Mouse (Mus musculus) cortical plate, adult 2 months (tissue): ENCODE results near the gene Hao1. TPM values are rescaled to one million over a fixed set of nuclear protein-coding genes. Genes with fewer than 3 reads are reported as not detected.
A peak's percentile ranks its signal among the peaks of the same experiment; 100 is the strongest.

ENCODE experiments used
- H3K27ac ChIP-seq: fragments of 200-500 bp; 2 replicates; pipeline ENCODE4 v1.5.1; 2012; ENCODE audit warnings: low read length, control low read depth, inconsistent platforms; ENCODE audit not compliant: insufficient read depth
- H3K4me1 ChIP-seq: fragments of 200-500 bp; 2 replicates; pipeline ENCODE4 v1.6.1; 2011; ENCODE audit warnings: low read length; ENCODE audit not compliant: control insufficient read depth, insufficient read depth
- H3K4me3 ChIP-seq: fragments of 200-500 bp; 2 replicates; pipeline ENCODE4 v1.5.1; 2011; ENCODE audit warnings: mild to moderate bottlenecking, low read length, control low read depth; ENCODE audit not compliant: insufficient read depth
- CTCF ChIP-seq: fragments of 200-500 bp; IDR thresholded peaks from 2 replicates; pipeline ENCODE4 v1.5.1; 2011; ENCODE audit warnings: mild to moderate bottlenecking, control low read depth, low read length; ENCODE audit not compliant: insufficient read depth; ENCODE audit errors: extremely low read depth
- POLR2A ChIP-seq: fragments of 200-500 bp; IDR thresholded peaks from 2 replicates; pipeline ENCODE4 v1.6.1; 2011; ENCODE audit warnings: mild to moderate bottlenecking, low read length, control low read depth; ENCODE audit not compliant: insufficient read depth; ENCODE audit errors: extremely low read depth
- polyA plus RNA-seq: library from polyadenylated mRNA; depleted of rRNA; stranded (reverse); fragments of >200 nt; gene quantifications from 2 replicates; pipeline ENCODE4 v1.2.3, GENCODE M21; 2012; rRNA removed

Hao1 gene
- polyA plus RNA-seq, 1 experiment = 0.04 TPM

DNA sequence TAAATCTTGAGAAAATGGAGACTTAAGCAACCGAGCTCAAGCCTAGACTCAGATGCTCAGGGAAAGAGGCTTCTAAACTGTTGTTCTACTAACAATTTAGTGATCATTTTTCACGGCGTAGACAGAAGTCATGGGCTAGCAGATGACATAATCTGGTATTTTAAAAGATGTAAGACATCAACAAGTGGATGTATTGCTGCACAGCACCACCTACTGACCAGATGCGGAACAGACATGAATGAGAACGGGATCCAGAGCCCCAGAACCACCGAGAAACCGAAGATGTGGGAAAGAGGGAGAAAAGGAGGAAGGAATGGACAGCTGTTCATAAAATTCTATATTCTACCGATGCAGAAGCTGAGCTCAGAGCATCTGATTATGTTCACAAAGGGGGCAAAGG lies 72.4 kb downstream of the Hao1 start:
- TF ChIP-seq POLR2A (no peak), CTCF (peak; percentile 84)
- Histone ChIP-seq H3K4me1 (no peaks in the 10 kb centered on the region), H3K27ac (no peak overlapping the region), H3K4me3 (no peak overlapping the region)

DNA sequence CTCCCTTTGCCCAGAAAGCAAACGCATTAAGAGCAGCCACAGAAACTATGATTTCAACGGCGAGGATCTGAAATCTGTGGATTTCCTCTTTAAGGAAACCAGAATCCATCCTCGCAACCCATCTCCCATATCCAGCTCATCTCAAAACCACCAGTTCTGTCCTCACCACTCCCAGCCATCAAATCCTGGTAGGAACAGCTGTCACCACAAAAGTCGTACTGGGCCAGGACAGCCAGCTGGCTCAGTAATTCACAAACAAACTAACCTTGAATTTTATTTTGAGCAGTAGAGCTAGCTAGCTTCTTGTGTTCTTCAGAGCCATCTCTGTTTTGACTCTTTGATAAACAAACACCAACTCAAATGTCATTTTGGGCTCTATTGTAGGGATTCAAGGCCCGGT lies 73.0 kb downstream of the Hao1 start:
- Histone ChIP-seq H3K27ac (no peak overlapping the region), H3K4me1 (no peaks in the 10 kb centered on the region), H3K4me3 (no peak overlapping the region)
- TF ChIP-seq CTCF (no peak), POLR2A (no peak)

GRCm38 (mm10) chr2:134465132-134465531 lies 89.0 kb downstream of the Hao1 start:
- Histone ChIP-seq H3K4me3 (no peak overlapping the region), H3K4me1 (no peaks in the 10 kb centered on the region), H3K27ac (no peak overlapping the region)
- TF ChIP-seq POLR2A (no peak), CTCF (no peak)

DNA sequence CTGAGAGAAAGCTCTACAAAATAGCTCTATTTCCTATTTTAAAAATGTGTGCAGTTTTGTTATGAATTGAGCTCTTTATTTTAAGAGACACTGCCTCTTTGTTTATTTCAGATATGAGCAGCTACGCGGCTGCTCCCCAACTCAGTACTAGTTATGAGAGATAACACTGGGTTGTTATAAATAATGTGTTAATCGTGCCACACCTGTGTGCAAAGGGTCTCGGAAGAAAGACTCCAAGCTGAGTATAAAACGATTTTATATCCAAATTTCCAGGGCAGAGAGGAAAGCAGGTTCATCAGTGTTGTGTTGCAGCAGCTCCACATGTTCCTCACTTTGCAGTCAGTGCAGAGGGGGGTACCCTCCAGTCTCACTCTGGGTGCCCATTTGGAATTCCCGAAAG lies 91.8 kb downstream of the Hao1 start:
- no peak for TF ChIP-seq POLR2A
- no peak for TF ChIP-seq CTCF
- no peak overlapping the region for H3K27ac ChIP-seq

GRCm38 (mm10) chr2:134460831-134461230 lies 93.3 kb downstream of the Hao1 start:
- Histone ChIP-seq H3K4me1 (no peaks in the 10 kb centered on the region), H3K4me3 (no peak overlapping the region)
- TF ChIP-seq POLR2A (no peak), CTCF (no peak)

More for the DNA sequence above, 91.8 kb downstream of the Hao1 start:
- Histone ChIP-seq H3K4me1 (no peaks in the 10 kb centered on the region), H3K4me3 (no peak overlapping the region)

GRCm38 (mm10) chr2:134456065-134456505 lies 98.1 kb downstream of the Hao1 start:
- TF ChIP-seq POLR2A (no peak), CTCF (no peak)
- no peak overlapping the region for H3K4me3 ChIP-seq
- no peaks in the 10 kb centered on the region for H3K4me1 ChIP-seq
- no peak overlapping the region for H3K27ac ChIP-seq

More at GRCm38 (mm10) chr2:134460831-134461230, 93.3 kb downstream of the Hao1 start:
- no peak overlapping the region for H3K27ac ChIP-seq

DNA sequence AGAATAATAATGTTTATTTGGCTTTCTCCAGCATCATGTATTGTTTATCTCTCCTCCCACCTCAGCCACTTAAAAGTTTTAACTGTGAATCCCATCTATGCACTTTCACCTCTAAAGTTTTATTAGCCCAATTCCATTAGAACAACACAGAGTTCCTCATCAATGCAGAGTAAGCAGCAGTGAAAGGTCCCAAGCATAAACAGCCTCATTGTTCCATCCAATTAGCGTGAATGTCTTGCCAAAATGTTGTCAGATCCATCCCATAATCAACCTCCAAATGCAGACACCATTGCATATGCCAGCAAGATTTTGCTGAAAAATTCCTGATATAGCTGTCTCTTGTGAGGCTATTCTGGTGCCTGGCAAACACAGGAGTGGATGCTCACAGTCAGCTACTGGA lies 101.4 kb downstream of the Hao1 start:
- Histone ChIP-seq H3K4me1 (no peaks in the 10 kb centered on the region), H3K4me3 (no peak overlapping the region), H3K27ac (no peak overlapping the region)
- TF ChIP-seq POLR2A (no peak), CTCF (no peak)

GRCm38 (mm10) chr2:134450976-134451375 lies 103.2 kb downstream of the Hao1 start:
- TF ChIP-seq POLR2A (no peak), CTCF (no peak)

More at GRCm38 (mm10) chr2:134450976-134451375, 103.2 kb downstream of the Hao1 start:
- Histone ChIP-seq H3K4me3 (no peak overlapping the region), H3K4me1 (no peaks in the 10 kb centered on the region), H3K27ac (no peak overlapping the region)

Other genes starting within 250 kb of the Hao1 start
- gene Tmx4, start 89.8 kb upstream of the Hao1 start, polyA plus RNA-seq = 64.6 and 69.9 TPM in 2 replicates
- gene Plcb1, start 231.7 kb upstream of the Hao1 start, polyA plus RNA-seq = 64.5 and 66.5 TPM in 2 replicates